Mouse (Mus musculus): ENCODE results near the gene Pqbp1. TPM values are rescaled to one million over a fixed set of nuclear protein-coding genes. Genes with fewer than 3 reads are reported as not detected.
"Not testable (repeated sequence)": the region's sequence is repeated elsewhere in the genome, so short reads cannot be mapped to it uniquely, and the experiment has no call there.

Pqbp1 gene
- polyA plus RNA-seq, 1 experiment from 2014 or later = 136 TPM

- 74% methylated on average over 6 of the region's 6 CpGs for WGBS (ENCODE audit: missing documents)
- Histone ChIP-seq H3K4me3 (ENCODE audit: inconsistent target) (no peak overlapping the region), H3K79me2 (ENCODE audit: inconsistent target) (no peaks in the 10 kb centered on the region), H3K27ac (no peak overlapping the region), H3K36me3 (ENCODE audit: inconsistent target) (no peaks in the 10 kb centered on the region)
Measured at GRCm38 (mm10) chrX:7910473-7910872, 11.4 kb upstream of the Pqbp1 start.

- not testable (repeated sequence) for H3K4me3 ChIP-seq (ENCODE audit: inconsistent target)
- WGBS (ENCODE audit: missing documents) = 90% methylated on average over 3 of the region's 4 CpGs
Measured at GRCm38 (mm10) chrX:7909242-7909641, 10.2 kb upstream of the Pqbp1 start, which contains the start of gene Gm10490. Gene Gm10490, plus strand, starts transcription at chrX:7909542.

GRCm38 (mm10) chrX:7907735-7908134 lies 8.7 kb upstream of the Pqbp1 start, which contains the start of gene Gm10491:
Gene Gm10491, minus strand, starts transcription at chrX:7907835.
- no peaks in the 10 kb centered on the region for H3K36me3 ChIP-seq (ENCODE audit: inconsistent target)
- 87% methylated on average over 4 of the region's 5 CpGs for WGBS (ENCODE audit: missing documents)
- H3K27ac ChIP-seq = no peak within 1 kb of the TSS
- no peak within 1 kb of the TSS for H3K4me3 ChIP-seq (ENCODE audit: inconsistent target)
- H3K79me2 ChIP-seq (ENCODE audit: inconsistent target) = no peaks in the 10 kb centered on the region

More at GRCm38 (mm10) chrX:7909242-7909641, 10.2 kb upstream of the Pqbp1 start, which contains the start of gene Gm10490:
- not testable (repeated sequence) for H3K36me3 ChIP-seq (ENCODE audit: inconsistent target); H3K27ac ChIP-seq; H3K79me2 ChIP-seq (ENCODE audit: inconsistent target)

- Histone ChIP-seq H3K36me3 (ENCODE audit: inconsistent target) (no peaks in the 10 kb centered on the region), H3K27ac (no peak overlapping the region), H3K4me3 (ENCODE audit: inconsistent target) (no peak overlapping the region), H3K79me2 (ENCODE audit: inconsistent target) (no peaks in the 10 kb centered on the region; the same call in 1 of the 2 replicates)
- WGBS (ENCODE audit: missing documents) = 84% methylated on average over 5 of the region's 5 CpGs
Measured at GRCm38 (mm10) chrX:7904441-7904840, 5.4 kb upstream of the Pqbp1 start.

- Histone ChIP-seq H3K79me2 (ENCODE audit: inconsistent target) (peaks cover 11% of the 10 kb centered on the region; the same call in 1 of the 2 replicates), H3K27ac (peak overlapping the region; percentile 74), H3K36me3 (ENCODE audit: inconsistent target) (no peaks in the 10 kb centered on the region), H3K4me3 (ENCODE audit: inconsistent target) (peak overlapping the region; percentile 51)
- 37% methylated on average over 13 of the region's 13 CpGs for WGBS (ENCODE audit: missing documents)
Measured at GRCm38 (mm10) chrX:7898211-7898610, 858 bp downstream of the Pqbp1 start.

GRCm38 (mm10) chrX:7883841-7884567 lies 15.1 kb downstream of the Pqbp1 start, which contains the start of gene Slc35a2:
Gene Slc35a2, plus strand, starts transcription at chrX:7884028.
- H3K36me3 ChIP-seq (ENCODE audit: inconsistent target) = no peaks in the 10 kb centered on the region
- peak within 1 kb of the TSS; percentile 59 for H3K4me3 ChIP-seq (ENCODE audit: inconsistent target)
- peak within 1 kb of the TSS; percentile 59 for H3K27ac ChIP-seq
- 17% methylated on average over 49 of the region's 49 CpGs for WGBS (ENCODE audit: missing documents)
- H3K79me2 ChIP-seq (ENCODE audit: inconsistent target) = peaks cover 19% of the 10 kb centered on the region

- no peak overlapping the region for H3K4me3 ChIP-seq (ENCODE audit: inconsistent target)
- 12% methylated on average over 8 of the region's 11 CpGs for WGBS (ENCODE audit: missing documents)
Measured at GRCm38 (mm10) chrX:7879819-7880218, 19.2 kb downstream of the Pqbp1 start.

GRCm38 (mm10) chrX:7878495-7878894 lies 20.6 kb downstream of the Pqbp1 start:
- 37% methylated on average over 18 of the region's 21 CpGs for WGBS (ENCODE audit: missing documents)
- Histone ChIP-seq H3K4me3 (ENCODE audit: inconsistent target) (peak overlapping the region; percentile 31), H3K36me3 (ENCODE audit: inconsistent target) (no peaks in the 10 kb centered on the region), H3K79me2 (ENCODE audit: inconsistent target) (no peaks in the 10 kb centered on the region), H3K27ac (no peak overlapping the region)

More at GRCm38 (mm10) chrX:7879819-7880218, 19.2 kb downstream of the Pqbp1 start:
- H3K79me2 ChIP-seq (ENCODE audit: inconsistent target) = peaks cover 5% of the 10 kb centered on the region
- H3K36me3 ChIP-seq (ENCODE audit: inconsistent target) = no peaks in the 10 kb centered on the region
- H3K27ac ChIP-seq = no peak overlapping the region

GRCm38 (mm10) chrX:7878007-7878419 lies 21.1 kb downstream of the Pqbp1 start, which contains the start of gene Pim2:
Gene Pim2, plus strand, starts transcription at chrX:7878262.
- peak within 1 kb of the TSS; percentile 31 for H3K4me3 ChIP-seq (ENCODE audit: inconsistent target)
- 20% methylated on average over 38 of the region's 38 CpGs for WGBS (ENCODE audit: missing documents)
- no peak within 1 kb of the TSS for H3K27ac ChIP-seq
- no peaks in the 10 kb centered on the region for H3K79me2 ChIP-seq (ENCODE audit: inconsistent target)
- no peaks in the 10 kb centered on the region for H3K36me3 ChIP-seq (ENCODE audit: inconsistent target)

- H3K36me3 ChIP-seq (ENCODE audit: inconsistent target) = no peaks in the 10 kb centered on the region; the same call in 1 of the 2 replicates
- H3K4me3 ChIP-seq (ENCODE audit: inconsistent target) = no peak overlapping the region
- WGBS (ENCODE audit: missing documents) = 68% methylated on average over 3 of the region's 3 CpGs
- H3K79me2 ChIP-seq (ENCODE audit: inconsistent target) = peaks cover 22% of the 10 kb centered on the region
- H3K27ac ChIP-seq = no peak overlapping the region
Measured at GRCm38 (mm10) chrX:7869826-7870225, 29.2 kb downstream of the Pqbp1 start.

- Histone ChIP-seq H3K36me3 (ENCODE audit: inconsistent target) (no peaks in the 10 kb centered on the region; the same call in 1 of the 2 replicates), H3K27ac (no peak overlapping the region), H3K79me2 (ENCODE audit: inconsistent target) (peaks cover 29% of the 10 kb centered on the region), H3K4me3 (ENCODE audit: inconsistent target) (no peak overlapping the region)
- 29% methylated on average over 2 of the region's 2 CpGs for WGBS (ENCODE audit: missing documents)
Measured at GRCm38 (mm10) chrX:7868506-7868905, 30.6 kb downstream of the Pqbp1 start.

GRCm38 (mm10) chrX:7867141-7867540 lies 31.9 kb downstream of the Pqbp1 start:
- 100% methylated on average over 1 of the region's 1 CpGs for WGBS (ENCODE audit: missing documents)
- Histone ChIP-seq H3K79me2 (ENCODE audit: inconsistent target) (peaks cover 43% of the 10 kb centered on the region), H3K36me3 (ENCODE audit: inconsistent target) (no peaks in the 10 kb centered on the region; the same call in 1 of the 2 replicates), H3K27ac (no peak overlapping the region), H3K4me3 (ENCODE audit: inconsistent target) (no peak overlapping the region)

- H3K36me3 ChIP-seq (ENCODE audit: inconsistent target) = no peaks in the 10 kb centered on the region
- no peak overlapping the region for H3K4me3 ChIP-seq (ENCODE audit: inconsistent target)
- 17% methylated on average over 2 of the region's 2 CpGs for WGBS (ENCODE audit: missing documents)
- H3K27ac ChIP-seq = 0 out of 2 replicates have a peak overlapping the region, but pooled peaks have one; percentile 35
- H3K79me2 ChIP-seq (ENCODE audit: inconsistent target) = peaks cover 56% of the 10 kb centered on the region
Measured at GRCm38 (mm10) chrX:7865786-7866185, 33.3 kb downstream of the Pqbp1 start.

GRCm38 (mm10) chrX:7865343-7865742 lies 33.7 kb downstream of the Pqbp1 start:
- Histone ChIP-seq H3K4me3 (ENCODE audit: inconsistent target) (no peak overlapping the region), H3K36me3 (ENCODE audit: inconsistent target) (no peaks in the 10 kb centered on the region), H3K27ac (peak overlapping the region; percentile 35), H3K79me2 (ENCODE audit: inconsistent target) (peaks cover 60% of the 10 kb centered on the region)
- 25% methylated on average over 2 of the region's 2 CpGs for WGBS (ENCODE audit: missing documents)

GRCm38 (mm10) chrX:7864551-7864950 lies 34.5 kb downstream of the Pqbp1 start:
- Histone ChIP-seq H3K79me2 (ENCODE audit: inconsistent target) (peaks cover 68% of the 10 kb centered on the region), H3K36me3 (ENCODE audit: inconsistent target) (no peaks in the 10 kb centered on the region), H3K27ac (peak overlapping the region; percentile 35), H3K4me3 (ENCODE audit: inconsistent target) (no peak overlapping the region)
- WGBS (ENCODE audit: missing documents) = 14% methylated on average over 1 of the region's 3 CpGs
